Mouse (Mus musculus) C2C12 (cell line): ENCODE results near the gene Aph1b.

Experiments
- FOSL1 ChIP-seq: IDR thresholded peaks from one replicate; pipeline ENCODE4 v1.8.0; 2011; ENCODE audit warnings: mild to moderate bottlenecking, low read length; ENCODE audit not compliant: poor library complexity, insufficient read depth, severe bottlenecking
- MAX ChIP-seq: IDR thresholded peaks from one replicate; pipeline ENCODE4 v1.6.1; 2011; ENCODE audit warnings: mild to moderate bottlenecking, control low read depth
- USF1 ChIP-seq: IDR thresholded peaks from one replicate; pipeline ENCODE4 v1.6.1; 2011; ENCODE audit warnings: low read depth, mild to moderate bottlenecking, control low read depth, moderate library complexity

DNA sequence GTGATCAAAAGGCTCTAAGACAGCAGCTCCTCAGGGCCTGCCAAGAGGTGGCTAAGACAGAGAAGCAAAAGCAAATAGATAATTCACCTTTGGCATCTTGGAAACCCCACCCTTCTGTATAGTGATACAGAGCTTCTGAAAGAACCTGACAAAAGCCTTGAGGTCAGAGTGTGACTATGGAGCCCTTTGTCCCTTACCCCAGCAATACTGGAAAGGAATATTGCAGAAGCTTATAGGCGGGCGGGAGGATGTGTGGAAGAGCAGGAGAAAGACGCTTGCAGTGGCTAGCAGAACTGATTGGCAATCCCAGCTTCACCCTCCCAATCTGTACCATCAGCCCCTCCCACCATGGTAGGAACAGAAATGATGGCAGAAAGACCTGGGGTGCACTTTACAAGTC is 59.3 kb downstream of the Aph1b start:
- TF ChIP-seq FOSL1 (no peak), MAX (no peak), USF1 (no peak)
